ENCODE assay signal across 26 mouse cellular contexts in the genomic region with DNA sequence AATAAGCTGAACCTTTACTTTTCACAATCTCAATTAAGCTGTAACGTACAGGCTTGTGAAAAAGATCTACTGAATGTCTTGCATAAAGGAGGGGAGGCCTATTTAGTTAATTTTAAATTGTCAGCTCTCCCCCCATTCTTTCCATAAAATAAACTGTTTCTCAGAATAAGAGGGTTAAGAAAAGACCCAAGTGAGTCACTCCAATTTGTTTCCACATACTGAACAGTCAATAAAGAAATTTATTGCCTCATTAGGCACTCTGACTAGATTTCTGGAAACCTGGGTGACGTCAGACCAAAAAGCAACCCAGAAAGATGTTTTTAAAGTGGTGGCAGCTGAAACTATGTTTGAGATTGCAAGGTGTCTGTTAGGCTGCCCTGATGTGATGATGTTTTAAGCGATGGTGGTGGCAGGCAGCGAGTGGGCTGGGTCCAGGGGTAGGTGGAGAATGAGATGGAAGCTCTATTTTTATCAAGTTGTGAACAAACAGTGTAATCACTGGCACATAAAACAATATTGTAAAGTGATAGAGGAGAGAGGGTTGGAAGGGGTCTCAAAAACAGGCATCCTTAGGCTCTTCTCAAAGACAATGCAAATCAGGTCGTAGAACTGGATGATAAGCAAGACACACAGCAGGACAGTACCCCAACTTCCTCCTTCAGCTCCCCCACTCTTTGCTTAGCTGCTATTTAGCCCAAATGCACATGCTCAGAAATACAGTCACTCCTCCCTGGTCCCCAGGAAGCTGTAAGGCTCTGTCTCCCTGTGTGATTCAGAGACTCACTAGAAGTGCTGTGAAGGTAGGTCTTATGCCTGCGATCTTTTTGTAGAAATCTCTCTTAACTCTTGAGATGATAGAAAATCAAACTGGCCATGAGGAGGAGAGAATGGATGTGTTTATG.
A peak's percentile ranks its signal among the peaks of the same experiment; 100 is the strongest.
DNase-seq lines count a peak whose midpoint lies in the region; ATAC-seq and TF ChIP-seq lines count a peak whose summit lies in the region.
"Had no signal": no experiment of that assay in that cellular context is flagged by ENCODE, and none has a peak within 500 bp of the region (broad histone marks: within the 10 kb centered on the region; RNA-seq: fewer than 3 reads in every experiment).

No protein-coding gene starts in this region.

- no peak for TF ChIP-seq CTCF in forebrain, postnatal 0 days (IDR thresholded peaks at IDR 0.05; ENCODE audit: low read depth)

- no peak overlapping the region for H3K9ac ChIP-seq in forebrain, embryonic 11.5 days (ENCODE audit: low read length)
- H3K9ac ChIP-seq in forebrain, postnatal 0 days = no peak overlapping the region
- H3K9ac ChIP-seq: heart, embryonic 15.5 days; hindbrain, embryonic 15.5 days; limb, embryonic 15.5 days; liver, embryonic 14.5 days; lung, embryonic 15.5 days; midbrain, embryonic 15.5 days; neural tube, embryonic 13.5 days had no signal

- no peak overlapping the region for H3K4me2 ChIP-seq in forebrain, embryonic 11.5 days (ENCODE audit: low read depth, low read length, severe bottlenecking)
- H3K4me2 ChIP-seq in forebrain, postnatal 0 days (ENCODE audit: low read depth) = 0 out of 2 replicates have a peak overlapping the region, but pooled peaks have one; percentile 11
- H3K4me2 ChIP-seq: heart, embryonic 15.5 days; hindbrain, embryonic 15.5 days; limb, embryonic 15.5 days; lung, embryonic 15.5 days; midbrain, embryonic 15.5 days; neural tube, embryonic 13.5 days had no signal

- DNase-seq in frontal cortex, postnatal 14 days (ENCODE audit: low spot score in 2 of 2) = no peak
- peak; percentile 86 for DNase-seq in Muller cell, postnatal 12 days (ENCODE audit: inconsistent ontology term)
- DNase-seq in forebrain, embryonic 11.5 days (ENCODE audit: low spot score) = no peak
- DNase-seq in forebrain, postnatal 0 days = no peak
- DNase-seq in gastrocnemius, postnatal 10 days = no peak
- DNase-seq in lung, adult 18-20 months = no peak
- no peak for DNase-seq in gastrocnemius, postnatal 25 days
- DNase-seq: adrenal gland, adult 2 months; cerebellum, adult 8-10 months; gastrocnemius, postnatal 36 days; heart, postnatal 36 days; kidney, adult 2 months; kidney, postnatal 10 days; left cerebral cortex, postnatal 4 days; lung, postnatal 36 days; thymus, adult 18-20 months; thymus, postnatal 36 days had no signal

- 51% methylated on average over 6 of the region's 6 CpGs for WGBS in forebrain, embryonic 11.5 days
- WGBS in forebrain, postnatal 0 days = 31% methylated on average over 6 of the region's 6 CpGs

- H3K27me3 ChIP-seq in forebrain, embryonic 11.5 days (ENCODE audit: control insufficient read depth, insufficient read depth, low read length) = no peaks in the 10 kb centered on the region
- H3K27me3 ChIP-seq in forebrain, postnatal 0 days (ENCODE audit: insufficient read depth, low read length) = no peaks in the 10 kb centered on the region
- H3K27me3 ChIP-seq: heart, embryonic 15.5 days; hindbrain, embryonic 15.5 days; limb, embryonic 15.5 days; lung, embryonic 15.5 days; midbrain, embryonic 15.5 days; neural tube, embryonic 13.5 days had no signal

- 0 out of 2 replicates have a peak overlapping the region, but pooled peaks have one; percentile 9 for H3K27ac ChIP-seq in forebrain, embryonic 11.5 days (ENCODE audit: low read depth, low read length)
- H3K27ac ChIP-seq in forebrain, postnatal 0 days (ENCODE audit: low read depth, low read length) = 0 out of 2 replicates have a peak overlapping the region, but pooled peaks have one; percentile 29
- H3K27ac ChIP-seq: heart, embryonic 15.5 days; hindbrain, embryonic 15.5 days; limb, embryonic 15.5 days; liver, embryonic 14.5 days; lung, embryonic 15.5 days; neural tube, embryonic 13.5 days had no signal

- H3K9me3 ChIP-seq in forebrain, embryonic 11.5 days (ENCODE audit: control insufficient read depth, low read length) = no peaks in the 10 kb centered on the region
- H3K9me3 ChIP-seq in forebrain, postnatal 0 days (ENCODE audit: low read length) = no peaks in the 10 kb centered on the region
- H3K9me3 ChIP-seq: heart, embryonic 15.5 days; hindbrain, embryonic 15.5 days; limb, embryonic 15.5 days; lung, embryonic 15.5 days; midbrain, embryonic 15.5 days; neural tube, embryonic 13.5 days had no signal

- H3K36me3 ChIP-seq in forebrain, embryonic 11.5 days (ENCODE audit: control insufficient read depth, insufficient read depth, low read length) = no peaks in the 10 kb centered on the region
- H3K36me3 ChIP-seq in forebrain, postnatal 0 days (ENCODE audit: insufficient read depth) = no peaks in the 10 kb centered on the region
- H3K36me3 ChIP-seq: heart, embryonic 15.5 days; hindbrain, embryonic 15.5 days; limb, embryonic 15.5 days; lung, embryonic 15.5 days; midbrain, embryonic 15.5 days; neural tube, embryonic 13.5 days had no signal

- no peaks in the 10 kb centered on the region; the same call in 1 of the 2 replicates for H3K4me1 ChIP-seq in forebrain, embryonic 11.5 days (replicated peaks; ENCODE audit: control insufficient read depth, insufficient read depth, low read length)
- H3K4me1 ChIP-seq in forebrain, postnatal 0 days (ENCODE audit: insufficient read depth) = peaks cover 5% of the 10 kb centered on the region; the same call in 1 of the 2 replicates
- H3K4me1 ChIP-seq: heart, embryonic 15.5 days; hindbrain, embryonic 15.5 days; lung, embryonic 15.5 days; midbrain, embryonic 15.5 days had no signal

- H3K4me3 ChIP-seq in forebrain, embryonic 11.5 days (ENCODE audit: low read depth, low read length) = no peak overlapping the region
- no peak overlapping the region for H3K4me3 ChIP-seq in forebrain, postnatal 0 days (ENCODE audit: low read depth, low read length)
- H3K4me3 ChIP-seq: heart, embryonic 15.5 days; hindbrain, embryonic 15.5 days; limb, embryonic 15.5 days; lung, embryonic 15.5 days; midbrain, embryonic 15.5 days; myocyte; neural tube, embryonic 13.5 days had no signal

- peak; percentile 68 for ATAC-seq in frontal cortex, adult (ENCODE audit: low TSS enrichment)
- peak; percentile 70 for ATAC-seq in forebrain, embryonic 11.5 days (replicated peaks; ENCODE audit: low FRiP score)
- ATAC-seq in forebrain, postnatal 0 days = no peak
- ATAC-seq: midbrain, embryonic 15.5 days had no signal
